Mouse (Mus musculus) limb, embryonic 15.5 days (tissue): Measurements from ENCODE around the gene Nlgn2. TPM values are rescaled to one million over a fixed set of nuclear protein-coding genes. Genes with fewer than 3 reads are reported as not detected.
A peak's percentile ranks its signal among the peaks of the same experiment; 100 is the strongest.

Source experiments
- ATAC-seq: fragments of 200-750 bp; cut with Nextera tagmentation; 2 replicates; pipeline ENCODE4 v1.8.0; 2017; ENCODE audit warnings: low read depth, moderate TSS enrichment; ENCODE audit not compliant: insufficient number of reproducible peaks, low FRiP score, low TSS enrichment
- H3K27ac ChIP-seq: fragments of 300-500 bp; sonication (generic); 2 replicates; pipeline ENCODE4 v1.5.1; 2015; ENCODE audit warnings: moderate library complexity, mild to moderate bottlenecking, inconsistent platforms
- H3K27me3 ChIP-seq: fragments of 300-500 bp; sonication (generic); 2 replicates; pipeline ENCODE4 v1.6.1; 2015; ENCODE audit warnings: inconsistent platforms
- H3K36me3 ChIP-seq: fragments of 300-500 bp; sonication (generic); 2 replicates; pipeline ENCODE4 v1.6.1; 2015; ENCODE audit warnings: inconsistent platforms
- H3K4me1 ChIP-seq: fragments of 300-500 bp; sonication (generic); 2 replicates; pipeline ENCODE4 v1.6.1; 2015; ENCODE audit warnings: inconsistent platforms
- H3K4me2 ChIP-seq: fragments of 300-500 bp; sonication (generic); 2 replicates; pipeline ENCODE4 v1.6.1; 2015; ENCODE audit warnings: mild to moderate bottlenecking, inconsistent platforms
- H3K4me3 ChIP-seq: fragments of 300-500 bp; sonication (generic); 2 replicates; pipeline ENCODE4 v1.5.1; 2015; ENCODE audit warnings: mild to moderate bottlenecking, inconsistent platforms
- H3K9ac ChIP-seq: fragments of 300-500 bp; sonication (generic); 2 replicates; pipeline ENCODE4 v1.6.1; 2015; ENCODE audit warnings: inconsistent platforms
- H3K9me3 ChIP-seq: fragments of 300-500 bp; sonication (generic); 2 replicates; pipeline ENCODE4 v1.6.1; 2016; ENCODE audit warnings: inconsistent platforms
- WGBS: fragments of 180-500 bp; shearing (Covaris S2); methylation state at CpG from one replicate; pipeline ENCODE4 v1.1.7; 2015; 5-methylcytosine and 5-hydroxymethylcytosine counted together
- polyA plus RNA-seq: library from polyadenylated mRNA; unstranded; fragments of >200 nt; fragmentation: Nextera tagmentation; extraction: Ambion mirVana; gene quantifications from 2 replicates; pipeline ENCODE4 v1.2.1, GENCODE M21; 2015

The Nlgn2 gene
- polyA plus RNA-seq, 1 experiment from 2014 or later = 8.7 TPM

GRCm38 (mm10) chr11:69800392-69801197 is 37.0 kb downstream of the Nlgn2 start:
- 0 out of 2 replicates have a peak, but pooled peaks cover 8% of the 10 kb centered on the region for H3K36me3 ChIP-seq
- no peaks in the 10 kb centered on the region for H3K9me3 ChIP-seq
- H3K27ac ChIP-seq = peak overlapping the region; percentile 68
- ATAC-seq = peak; percentile 32; the same call in 1 of the 2 replicates
- peaks cover 67% of the 10 kb centered on the region for H3K4me1 ChIP-seq
- peak overlapping the region; percentile 43 for H3K9ac ChIP-seq
- H3K27me3 ChIP-seq = peaks cover 58% of the 10 kb centered on the region
- 1% methylated on average over 36 of the region's 36 CpGs for whole genome bisulfite sequencing
- peak overlapping the region; percentile 97 for H3K4me2 ChIP-seq
- H3K4me3 ChIP-seq = peak overlapping the region; percentile 60

- peak overlapping the region; percentile 43; the same call in 1 of the 2 replicates for H3K9ac ChIP-seq
- ATAC-seq = no peak
- H3K27ac ChIP-seq = peak overlapping the region; percentile 68; the same call in 1 of the 2 replicates
These were observed 37.5 kb downstream of the Nlgn2 start for GRCm38 (mm10) chr11:69800138-69800391.

GRCm38 (mm10) chr11:69799394-69800137 is 38.0 kb downstream of the Nlgn2 start:
- H3K36me3 ChIP-seq = 0 out of 2 replicates have a peak, but pooled peaks cover 8% of the 10 kb centered on the region
- WGBS = 24% methylated on average over 12 of the region's 12 CpGs
- H3K9ac ChIP-seq = no peak overlapping the region
- no peak for ATAC-seq
- peak overlapping the region; percentile 60 for H3K4me3 ChIP-seq
- H3K27me3 ChIP-seq = peaks cover 48% of the 10 kb centered on the region
- peaks cover 67% of the 10 kb centered on the region for H3K4me1 ChIP-seq
- H3K27ac ChIP-seq = peak overlapping the region; percentile 68
- H3K9me3 ChIP-seq = no peaks in the 10 kb centered on the region
- peak overlapping the region; percentile 97 for H3K4me2 ChIP-seq

More at GRCm38 (mm10) chr11:69800138-69800391, 37.5 kb downstream of the Nlgn2 start:
- Histone ChIP-seq H3K27me3 (peaks cover 53% of the 10 kb centered on the region), H3K9me3 (no peaks in the 10 kb centered on the region), H3K4me2 (peak overlapping the region; percentile 97), H3K36me3 (0 out of 2 replicates have a peak, but pooled peaks cover 8% of the 10 kb centered on the region), H3K4me1 (peaks cover 70% of the 10 kb centered on the region), H3K4me3 (peak overlapping the region; percentile 60)
- WGBS = 1% methylated on average over 11 of the region's 11 CpGs

GRCm38 (mm10) chr11:69797924-69798323 is 39.7 kb downstream of the Nlgn2 start:
- WGBS = 70% methylated on average over 7 of the region's 7 CpGs
- Histone ChIP-seq H3K4me1 (peaks cover 51% of the 10 kb centered on the region), H3K4me3 (no peak overlapping the region), H3K4me2 (no peak overlapping the region), H3K36me3 (0 out of 2 replicates have a peak, but pooled peaks cover 8% of the 10 kb centered on the region), H3K9ac (no peak overlapping the region), H3K27me3 (peaks cover 40% of the 10 kb centered on the region), H3K27ac (no peak overlapping the region), H3K9me3 (no peaks in the 10 kb centered on the region)
- ATAC-seq = no peak

DNA sequence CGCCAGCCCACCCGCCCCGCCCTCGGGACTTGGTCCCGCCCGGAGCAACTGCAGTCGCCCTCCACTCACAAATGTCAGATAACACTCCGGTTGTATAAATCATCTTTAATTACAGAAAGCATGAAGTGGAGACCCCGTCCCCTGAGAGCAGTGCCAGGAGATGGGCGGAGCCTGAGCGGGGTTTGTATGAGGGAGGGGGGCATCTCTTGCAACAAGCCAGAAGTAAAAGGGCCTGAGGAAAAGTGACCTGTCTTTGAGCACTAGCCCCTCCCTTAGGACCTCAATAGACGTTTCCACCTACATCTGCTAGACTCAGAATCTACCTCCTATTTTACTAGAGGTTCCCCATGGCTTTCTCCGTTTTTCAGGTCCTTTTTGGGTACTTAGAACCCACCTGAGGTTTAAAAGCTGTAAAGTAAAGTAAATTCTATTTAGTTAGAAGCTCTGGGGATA is 41.6 kb downstream of the Nlgn2 start:
- peak overlapping the region; percentile 91 for H3K4me2 ChIP-seq
- peaks cover 31% of the 10 kb centered on the region for H3K4me1 ChIP-seq
- no peaks in the 10 kb centered on the region for H3K9me3 ChIP-seq
- 0 out of 2 replicates have a peak, but pooled peaks cover 8% of the 10 kb centered on the region for H3K36me3 ChIP-seq
- peaks cover 28% of the 10 kb centered on the region for H3K27me3 ChIP-seq
- no peak; the same call in 1 of the 2 replicates for ATAC-seq
- no peak overlapping the region for H3K27ac ChIP-seq
- peak overlapping the region; percentile 33; the same call in 1 of the 2 replicates for H3K9ac ChIP-seq
- 3% methylated on average over 13 of the region's 13 CpGs for WGBS
- H3K4me3 ChIP-seq = peak overlapping the region; percentile 42

DNA sequence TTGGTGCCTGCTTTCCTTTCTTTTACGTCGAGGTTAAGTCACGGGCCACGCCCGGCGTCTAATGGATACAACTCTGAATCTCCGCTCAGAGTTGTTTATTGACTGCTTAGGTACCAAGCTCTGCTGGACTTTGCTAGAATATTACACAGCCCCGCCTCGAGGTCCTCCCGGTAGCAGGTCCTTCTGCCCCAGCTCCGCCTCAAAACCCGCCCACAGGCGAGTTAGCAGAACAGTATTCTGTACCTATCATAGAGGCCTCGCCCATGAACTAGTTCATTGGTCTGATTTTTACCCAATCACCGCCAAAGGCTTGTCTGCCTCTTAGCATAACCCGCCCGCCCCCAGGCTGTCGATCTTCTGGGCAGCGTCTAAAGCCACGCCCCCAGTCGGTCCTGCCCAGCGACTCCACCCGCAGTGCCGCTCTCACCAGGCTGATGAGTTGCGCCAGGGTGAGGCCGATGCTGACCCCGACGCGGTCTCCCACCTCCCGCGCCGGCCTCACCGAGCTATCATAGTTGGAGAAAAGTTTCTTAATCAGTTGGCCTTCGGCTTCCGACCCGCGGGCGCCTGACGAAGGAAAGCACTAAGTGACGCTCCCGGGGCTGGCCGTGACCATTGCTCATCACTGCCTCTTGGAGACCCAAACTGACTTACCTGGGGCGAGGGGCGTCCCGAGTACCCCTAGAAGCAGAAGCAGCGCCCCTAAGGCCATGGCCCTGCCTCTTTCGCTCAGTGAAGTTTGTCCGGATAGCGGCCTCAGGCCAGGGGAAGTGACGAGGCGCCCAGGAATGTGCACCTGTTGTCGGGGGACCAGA is 42.2 kb downstream of the Nlgn2 start, which contains the start of gene Chrnb1:
Gene Chrnb1 (minus strand): TSS at position 776 of the 815 bp plus-strand sequence.
- Histone ChIP-seq H3K4me2 (peak within 1 kb of the TSS; percentile 91), H3K4me1 (peaks cover 25% of the 10 kb centered on the region), H3K4me3 (peak within 1 kb of the TSS; percentile 42), H3K27ac (peak within 1 kb of the TSS; percentile 72), H3K9me3 (no peaks in the 10 kb centered on the region), H3K36me3 (0 out of 2 replicates have a peak, but pooled peaks cover 8% of the 10 kb centered on the region), H3K9ac (peak within 1 kb of the TSS; percentile 33), H3K27me3 (peaks cover 23% of the 10 kb centered on the region)
- WGBS = 1% methylated on average over 52 of the region's 52 CpGs
- ATAC-seq = peak; percentile 94

- Histone ChIP-seq H3K27ac (no peak overlapping the region), H3K36me3 (0 out of 2 replicates have a peak, but pooled peaks cover 8% of the 10 kb centered on the region), H3K27me3 (peaks cover 18% of the 10 kb centered on the region), H3K4me2 (no peak overlapping the region), H3K4me3 (no peak overlapping the region), H3K9ac (no peak overlapping the region), H3K9me3 (no peaks in the 10 kb centered on the region), H3K4me1 (peaks cover 11% of the 10 kb centered on the region)
- 59% methylated on average over 5 of the region's 5 CpGs for WGBS
- no peak for ATAC-seq
These were observed 44.2 kb downstream of the Nlgn2 start for GRCm38 (mm10) chr11:69793429-69793828.

GRCm38 (mm10) chr11:69791420-69791819 is 46.2 kb downstream of the Nlgn2 start:
- Histone ChIP-seq H3K4me2 (no peak overlapping the region), H3K4me1 (peaks cover 11% of the 10 kb centered on the region), H3K4me3 (no peak overlapping the region), H3K36me3 (no peaks in the 10 kb centered on the region), H3K9ac (no peak overlapping the region), H3K27ac (no peak overlapping the region), H3K9me3 (no peaks in the 10 kb centered on the region), H3K27me3 (peaks cover 8% of the 10 kb centered on the region; the same call in 1 of the 2 replicates)
- WGBS = 74% methylated on average over 5 of the region's 5 CpGs
- no peak for ATAC-seq

- H3K27ac ChIP-seq = no peak overlapping the region
- no peaks in the 10 kb centered on the region for H3K36me3 ChIP-seq
- peaks cover 7% of the 10 kb centered on the region; the same call in 1 of the 2 replicates for H3K4me1 ChIP-seq
- no peak for ATAC-seq
- no peak overlapping the region for H3K4me3 ChIP-seq
- no peak overlapping the region for H3K9ac ChIP-seq
- H3K27me3 ChIP-seq = 0 out of 2 replicates have a peak, but pooled peaks cover 3% of the 10 kb centered on the region
- no peaks in the 10 kb centered on the region for H3K9me3 ChIP-seq
- 58% methylated on average over 5 of the region's 5 CpGs for WGBS
- H3K4me2 ChIP-seq = no peak overlapping the region
These were observed 48.2 kb downstream of the Nlgn2 start for GRCm38 (mm10) chr11:69789431-69789830.

DNA sequence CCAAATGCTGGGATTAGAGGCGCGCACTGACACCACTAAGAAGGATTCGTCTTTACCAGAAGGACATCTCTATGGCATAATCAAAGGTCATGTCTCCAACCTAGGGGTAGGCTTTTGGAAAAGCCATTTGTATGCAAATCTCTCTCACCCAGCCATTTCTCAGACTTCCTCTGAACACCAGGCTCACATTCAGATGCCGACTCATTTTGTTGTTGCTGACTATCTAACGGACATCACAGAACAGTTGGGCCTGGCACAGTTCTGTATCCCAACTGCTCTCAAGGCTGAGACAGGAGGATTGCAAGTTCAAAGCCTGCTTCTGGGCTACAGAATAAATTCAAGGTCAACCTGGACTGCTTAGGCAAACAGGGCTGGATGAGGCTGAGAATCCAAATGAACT is 50.3 kb downstream of the Nlgn2 start:
- no peak overlapping the region for H3K4me3 ChIP-seq
- no peak overlapping the region for H3K4me2 ChIP-seq
- no peak overlapping the region for H3K9ac ChIP-seq
- H3K4me1 ChIP-seq = peaks cover 8% of the 10 kb centered on the region; the same call in 1 of the 2 replicates
- no peak for ATAC-seq
- no peak overlapping the region for H3K27ac ChIP-seq
- WGBS = 92% methylated on average over 5 of the region's 5 CpGs
- H3K27me3 ChIP-seq = no peaks in the 10 kb centered on the region
- no peaks in the 10 kb centered on the region for H3K9me3 ChIP-seq
- no peaks in the 10 kb centered on the region for H3K36me3 ChIP-seq

DNA sequence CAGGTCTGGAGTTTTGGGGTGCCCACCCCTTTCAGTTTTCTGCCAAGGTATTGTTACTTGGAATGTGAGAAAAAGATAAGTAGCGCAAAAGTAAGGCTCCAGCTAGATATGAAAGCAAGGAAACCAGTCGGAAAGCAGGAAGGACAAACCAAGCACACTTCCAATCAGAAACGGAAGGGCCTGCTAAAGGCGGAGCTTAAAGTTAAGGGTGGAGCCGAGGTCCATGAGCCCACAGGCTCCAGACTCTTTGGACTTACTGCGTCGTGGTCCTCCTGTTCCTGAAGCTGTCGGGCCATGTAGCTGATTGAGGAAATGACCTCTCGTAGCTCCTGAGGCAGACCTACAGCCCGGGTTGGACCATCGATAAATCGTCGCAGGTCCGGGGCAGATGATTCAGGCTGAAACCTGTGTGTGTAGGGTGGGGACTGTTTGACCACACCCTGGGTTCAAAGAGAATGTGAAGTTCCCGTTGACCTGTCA is 52.8 kb downstream of the Nlgn2 start:
- Histone ChIP-seq H3K4me1 (peaks cover 8% of the 10 kb centered on the region; the same call in 1 of the 2 replicates), H3K4me2 (peak overlapping the region; percentile 31), H3K36me3 (no peaks in the 10 kb centered on the region), H3K4me3 (peak overlapping the region; percentile 18), H3K9me3 (no peaks in the 10 kb centered on the region), H3K27me3 (no peaks in the 10 kb centered on the region), H3K9ac (no peak overlapping the region), H3K27ac (no peak overlapping the region)
- 35% methylated on average over 15 of the region's 15 CpGs for whole genome bisulfite sequencing
- ATAC-seq = 0 out of 2 replicates have a peak, but pooled peaks have one; percentile 63
